Mouse (Mus musculus): ENCODE data around the gene Actn2. TPM values are rescaled to one million over a fixed set of nuclear protein-coding genes. Genes with fewer than 3 reads are reported as not detected.

Gene Actn2
- polyA plus RNA-seq, 1 experiment = 0.07 TPM

DNA sequence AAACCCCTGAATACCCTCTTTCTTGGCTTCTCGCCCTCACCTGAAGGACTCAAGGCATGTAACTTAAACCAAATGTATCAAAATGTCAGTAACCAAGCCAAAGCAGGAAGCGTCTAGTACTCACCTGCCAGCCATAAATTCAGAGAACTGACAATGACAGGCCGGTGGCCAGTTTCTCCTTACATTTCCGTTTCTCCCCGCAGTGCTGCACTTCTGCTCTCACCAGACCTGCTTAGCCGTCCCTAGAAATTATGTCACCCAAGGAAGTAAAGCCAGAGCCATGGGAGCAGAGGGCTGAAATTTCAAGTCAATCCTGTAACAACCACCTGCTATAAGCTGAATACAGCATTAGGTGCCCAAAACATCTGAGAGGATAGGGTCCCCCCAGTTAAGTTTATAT, 887 bp upstream of the Actn2 start:
- H3K27me3 ChIP-seq (ENCODE audit: control insufficient read depth, insufficient read depth, insufficient read length) = no peaks in the 10 kb centered on the region
- TF ChIP-seq USF1 (IDR thresholded peaks at IDR 0.05; ENCODE audit: low read depth) (no peak), MYOG (IDR thresholded peaks at IDR 0.05; ENCODE audit: control insufficient read depth, extremely low read depth, insufficient read length) (no peak), CTCF (IDR thresholded peaks at IDR 0.05; ENCODE audit: control insufficient read depth, insufficient read depth, insufficient read length) (no peak)

DNA sequence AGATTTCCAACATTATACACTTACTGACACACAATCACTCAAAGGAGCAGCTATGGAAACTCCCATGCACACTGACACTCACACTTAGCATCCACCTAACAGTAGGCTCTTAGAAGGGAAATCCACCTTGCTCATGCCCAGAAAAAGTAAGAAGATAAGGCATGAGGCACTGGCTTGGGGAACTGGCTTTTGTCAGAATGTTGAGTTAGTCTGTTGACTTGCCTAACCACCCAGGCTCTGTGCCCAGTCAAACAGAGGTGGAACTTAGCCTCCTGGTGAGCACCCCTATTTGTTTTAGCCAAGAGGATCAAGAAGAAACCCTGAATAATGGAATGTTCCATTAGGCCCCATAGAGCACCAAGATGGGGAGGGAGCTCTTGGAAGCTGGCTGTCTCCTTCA, 1.1 kb downstream of the Actn2 start:
- no peak for TF ChIP-seq USF1 (IDR thresholded peaks at IDR 0.05; ENCODE audit: low read depth)
- TF ChIP-seq FOSL1 (IDR thresholded peaks at IDR 0.05; ENCODE audit: insufficient read depth, low read length, poor library complexity, severe bottlenecking) = no peak
- no peak for TF ChIP-seq MAX (IDR thresholded peaks at IDR 0.05)
- TF ChIP-seq MYOD1 (IDR thresholded peaks at IDR 0.05; ENCODE audit: control insufficient read depth, insufficient read length, low read depth) = no peak
- no peak for TF ChIP-seq MYOG (IDR thresholded peaks at IDR 0.05; ENCODE audit: control insufficient read depth, extremely low read depth, insufficient read length)
- no peak for TF ChIP-seq CEBPB (IDR thresholded peaks at IDR 0.05; ENCODE audit: low read depth)
- TF ChIP-seq CTCF (IDR thresholded peaks at IDR 0.05; ENCODE audit: control insufficient read depth, insufficient read depth, insufficient read length) = no peak
- Histone ChIP-seq H3ac (ENCODE audit: control insufficient read depth, insufficient read length, low read depth) (no peak overlapping the region), H3K79me2 (ENCODE audit: control insufficient read depth, insufficient read depth) (no peaks in the 10 kb centered on the region), H3K4me3 (ENCODE audit: insufficient read depth, poor library complexity, severe bottlenecking) (no peak overlapping the region), H3K27me3 (ENCODE audit: control insufficient read depth, insufficient read depth, insufficient read length) (no peaks in the 10 kb centered on the region), H3K36me3 (ENCODE audit: control insufficient read depth, insufficient read depth) (no peaks in the 10 kb centered on the region), H3K79me3 (ENCODE audit: low read depth) (no peaks in the 10 kb centered on the region)

More for the DNA sequence above, 887 bp upstream of the Actn2 start:
- Histone ChIP-seq H3K36me3 (ENCODE audit: control insufficient read depth, insufficient read depth) (no peaks in the 10 kb centered on the region), H3K79me2 (ENCODE audit: control insufficient read depth, insufficient read depth) (no peaks in the 10 kb centered on the region), H3K79me3 (ENCODE audit: low read depth) (no peaks in the 10 kb centered on the region), H3K4me3 (ENCODE audit: insufficient read depth, poor library complexity, severe bottlenecking) (no peak overlapping the region), H3ac (ENCODE audit: control insufficient read depth, insufficient read length, low read depth) (no peak overlapping the region)

DNA sequence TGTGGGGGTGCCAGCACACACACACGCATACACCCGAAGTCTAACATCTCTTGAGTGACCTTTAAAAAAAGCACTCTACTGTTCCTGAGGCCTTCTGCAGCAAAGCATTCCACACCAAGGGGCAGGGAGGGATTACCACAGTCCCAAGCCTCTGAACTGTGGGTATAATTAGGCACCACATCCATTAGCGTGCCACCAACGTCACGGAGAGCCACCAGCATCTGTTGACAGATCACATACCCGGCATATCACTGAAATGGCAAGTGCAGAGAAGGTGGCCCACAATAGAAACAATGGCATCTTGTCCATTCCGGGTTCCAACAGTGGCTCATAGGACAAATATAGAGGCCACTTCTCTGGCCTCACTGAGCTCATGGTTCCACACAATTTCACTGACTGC, 2.8 kb downstream of the Actn2 start:
- no peaks in the 10 kb centered on the region for H3K79me2 ChIP-seq (ENCODE audit: control insufficient read depth, insufficient read depth)
- no peak overlapping the region for H3K4me3 ChIP-seq (ENCODE audit: insufficient read depth, poor library complexity, severe bottlenecking)
- TF ChIP-seq USF1 (IDR thresholded peaks at IDR 0.05; ENCODE audit: low read depth) (no peak), CTCF (IDR thresholded peaks at IDR 0.05; ENCODE audit: control insufficient read depth, insufficient read depth, insufficient read length) (no peak), MYOG (IDR thresholded peaks at IDR 0.05; ENCODE audit: control insufficient read depth, extremely low read depth, insufficient read length) (no peak), CEBPB (IDR thresholded peaks at IDR 0.05; ENCODE audit: low read depth) (no peak), MYOD1 (IDR thresholded peaks at IDR 0.05; ENCODE audit: control insufficient read depth, insufficient read length, low read depth) (no peak), FOSL1 (IDR thresholded peaks at IDR 0.05; ENCODE audit: insufficient read depth, low read length, poor library complexity, severe bottlenecking) (no peak), MAX (IDR thresholded peaks at IDR 0.05) (no peak)
- H3K79me3 ChIP-seq (ENCODE audit: low read depth) = no peaks in the 10 kb centered on the region
- H3K36me3 ChIP-seq (ENCODE audit: control insufficient read depth, insufficient read depth) = no peaks in the 10 kb centered on the region
- H3K27me3 ChIP-seq (ENCODE audit: control insufficient read depth, insufficient read depth, insufficient read length) = no peaks in the 10 kb centered on the region
- no peak overlapping the region for H3ac ChIP-seq (ENCODE audit: control insufficient read depth, insufficient read length, low read depth)

DNA sequence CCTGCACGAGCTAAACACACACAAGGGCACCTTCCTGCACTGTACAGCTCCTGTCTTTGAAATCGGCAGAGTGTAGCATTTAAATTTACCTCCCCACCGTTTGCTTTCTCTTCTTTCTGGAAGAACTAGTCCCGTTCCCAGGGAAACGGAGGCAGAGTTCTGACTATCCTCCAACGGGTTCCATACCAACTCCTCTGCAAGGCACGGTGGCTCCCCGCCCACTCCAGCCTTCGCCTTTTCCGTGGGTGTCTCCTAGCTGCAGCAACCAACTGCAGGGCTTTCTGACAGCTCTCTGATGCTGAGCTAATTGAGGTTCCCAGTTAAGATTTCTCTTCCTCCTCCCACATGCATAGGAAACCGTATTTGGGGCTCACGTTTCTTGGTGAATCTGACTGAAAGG, 6.5 kb downstream of the Actn2 start:
- H3K36me3 ChIP-seq (ENCODE audit: control insufficient read depth, insufficient read depth) = no peaks in the 10 kb centered on the region
- H3K27me3 ChIP-seq (ENCODE audit: control insufficient read depth, insufficient read depth, insufficient read length) = no peaks in the 10 kb centered on the region
- no peaks in the 10 kb centered on the region for H3K79me3 ChIP-seq (ENCODE audit: low read depth)
- H3K79me2 ChIP-seq (ENCODE audit: control insufficient read depth, insufficient read depth) = no peaks in the 10 kb centered on the region
- no peak overlapping the region for H3K4me3 ChIP-seq (ENCODE audit: insufficient read depth, poor library complexity, severe bottlenecking)
- no peak for TF ChIP-seq MYOG (IDR thresholded peaks at IDR 0.05; ENCODE audit: control insufficient read depth, extremely low read depth, insufficient read length)
- TF ChIP-seq MYOD1 (IDR thresholded peaks at IDR 0.05; ENCODE audit: control insufficient read depth, insufficient read length, low read depth) = no peak
- TF ChIP-seq USF1 (IDR thresholded peaks at IDR 0.05; ENCODE audit: low read depth) = no peak
- H3ac ChIP-seq (ENCODE audit: control insufficient read depth, insufficient read length, low read depth) = no peak overlapping the region

GRCm38 (mm10) chr13:12331528-12331927, 9.0 kb downstream of the Actn2 start:
- Histone ChIP-seq H3K36me3 (ENCODE audit: control insufficient read depth, insufficient read depth) (no peaks in the 10 kb centered on the region), H3K79me3 (ENCODE audit: low read depth) (no peaks in the 10 kb centered on the region), H3K79me2 (ENCODE audit: control insufficient read depth, insufficient read depth) (no peaks in the 10 kb centered on the region), H3ac (ENCODE audit: control insufficient read depth, insufficient read length, low read depth) (no peak overlapping the region), H3K4me3 (ENCODE audit: insufficient read depth, poor library complexity, severe bottlenecking) (no peak overlapping the region), H3K27me3 (ENCODE audit: control insufficient read depth, insufficient read depth, insufficient read length) (no peaks in the 10 kb centered on the region)
- no peak for TF ChIP-seq FOSL1 (IDR thresholded peaks at IDR 0.05; ENCODE audit: insufficient read depth, low read length, poor library complexity, severe bottlenecking)
- TF ChIP-seq CEBPB (IDR thresholded peaks at IDR 0.05; ENCODE audit: low read depth) = no peak
- TF ChIP-seq USF1 (IDR thresholded peaks at IDR 0.05; ENCODE audit: low read depth) = no peak
- TF ChIP-seq CTCF (IDR thresholded peaks at IDR 0.05; ENCODE audit: control insufficient read depth, insufficient read depth, insufficient read length) = no peak
- no peak for TF ChIP-seq MYOG (IDR thresholded peaks at IDR 0.05; ENCODE audit: control insufficient read depth, extremely low read depth, insufficient read length)
- TF ChIP-seq MAX (IDR thresholded peaks at IDR 0.05) = no peak
- TF ChIP-seq MYOD1 (IDR thresholded peaks at IDR 0.05; ENCODE audit: control insufficient read depth, insufficient read length, low read depth) = no peak

DNA sequence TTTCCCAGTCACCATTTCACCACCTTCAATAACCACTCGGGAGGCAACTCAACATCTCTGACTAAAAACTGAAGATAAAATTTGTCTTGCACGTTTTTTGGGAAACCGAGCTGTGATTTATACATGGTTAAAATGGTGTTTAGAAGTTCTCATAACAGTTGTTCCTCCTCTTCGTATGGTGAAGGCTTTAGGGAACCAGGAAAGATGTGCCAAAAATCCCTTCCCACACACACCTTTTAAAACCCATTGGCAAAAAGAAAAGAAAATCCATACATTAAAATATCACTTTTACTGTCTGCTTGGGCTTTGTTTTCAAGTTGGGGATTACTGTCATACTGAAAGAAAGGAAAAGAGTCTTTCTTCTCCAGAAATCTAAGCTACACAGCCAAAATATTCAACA, 12.2 kb downstream of the Actn2 start:
- H3K36me3 ChIP-seq (ENCODE audit: control insufficient read depth, insufficient read depth) = no peaks in the 10 kb centered on the region

More for the DNA sequence above, 12.2 kb downstream of the Actn2 start:
- TF ChIP-seq MAX (IDR thresholded peaks at IDR 0.05) = no peak
- TF ChIP-seq CTCF (IDR thresholded peaks at IDR 0.05; ENCODE audit: control insufficient read depth, insufficient read depth, insufficient read length) = no peak
- no peak for TF ChIP-seq CEBPB (IDR thresholded peaks at IDR 0.05; ENCODE audit: low read depth)
- TF ChIP-seq USF1 (IDR thresholded peaks at IDR 0.05; ENCODE audit: low read depth) = no peak
- TF ChIP-seq MYOD1 (IDR thresholded peaks at IDR 0.05; ENCODE audit: control insufficient read depth, insufficient read length, low read depth) = no peak
- no peak overlapping the region for H3K4me3 ChIP-seq (ENCODE audit: insufficient read depth, poor library complexity, severe bottlenecking)
- H3K79me2 ChIP-seq (ENCODE audit: control insufficient read depth, insufficient read depth) = no peaks in the 10 kb centered on the region
- no peaks in the 10 kb centered on the region for H3K27me3 ChIP-seq (ENCODE audit: control insufficient read depth, insufficient read depth, insufficient read length)
- H3ac ChIP-seq (ENCODE audit: control insufficient read depth, insufficient read length, low read depth) = no peak overlapping the region
- no peaks in the 10 kb centered on the region for H3K79me3 ChIP-seq (ENCODE audit: low read depth)

All from C2C12 (cell line).